Mouse (Mus musculus) small intestine, adult 2 months (tissue): ENCODE results near the gene Gm20388. TPM values are rescaled to one million over a fixed set of nuclear protein-coding genes. Genes with fewer than 3 reads are reported as not detected.

Experiments
- H3K27ac ChIP-seq: fragments of 200-500 bp; 2 replicates; pipeline ENCODE4 v1.5.1; 2012; ENCODE audit warnings: low read depth, low read length, control low read depth, inconsistent platforms; ENCODE audit not compliant: insufficient read depth
- H3K27me3 ChIP-seq: fragments of 200-500 bp; 2 replicates; pipeline ENCODE4 v1.6.1; 2012; ENCODE audit warnings: mild to moderate bottlenecking, moderate library complexity, low read length, inconsistent platforms; ENCODE audit not compliant: control insufficient read depth, insufficient read depth
- H3K36me3 ChIP-seq: fragments of 200-500 bp; 2 replicates; pipeline ENCODE4 v1.6.1; 2012; ENCODE audit warnings: mild to moderate bottlenecking, low read length, control low read depth, inconsistent platforms; ENCODE audit not compliant: control insufficient read depth, insufficient read depth
- H3K4me1 ChIP-seq: fragments of 200-500 bp; 2 replicates; pipeline ENCODE4 v1.6.1; 2012; ENCODE audit warnings: low read length, inconsistent platforms, mixed read lengths; ENCODE audit not compliant: control insufficient read depth, insufficient read depth, insufficient read length
- H3K4me3 ChIP-seq: fragments of 200-500 bp; 2 replicates; pipeline ENCODE4 v1.5.1; 2012; ENCODE audit warnings: low read depth, mild to moderate bottlenecking, control low read depth, inconsistent platforms, low read length, moderate library complexity
- CTCF ChIP-seq: fragments of 200-500 bp; IDR thresholded peaks from 2 replicates; pipeline ENCODE4 v1.5.1; 2012; ENCODE audit warnings: low read depth, mild to moderate bottlenecking, control low read depth, inconsistent platforms, low read length, moderate library complexity, mixed read lengths; ENCODE audit not compliant: insufficient replicate concordance, insufficient read length; ENCODE audit errors: extremely low read depth
- POLR2A ChIP-seq: fragments of 200-500 bp; IDR thresholded peaks from 2 replicates; pipeline ENCODE4 v1.6.1; 2012; ENCODE audit warnings: low read depth, mild to moderate bottlenecking, control low read depth, inconsistent platforms, low read length, moderate library complexity
- WGBS: fragments of 180-500 bp; shearing (Covaris S2); methylation state at CpG from one replicate; pipeline ENCODE4 v1.1.7; 2018; 5-methylcytosine and 5-hydroxymethylcytosine counted together
- polyA plus RNA-seq: library from polyadenylated mRNA; depleted of rRNA; stranded (reverse); fragments of >200 nt; gene quantifications from 2 replicates; pipeline ENCODE4 v1.2.3, GENCODE M21; 2012

Gm20388 gene
- polyA plus RNA-seq, 1 experiment: 37.3 TPM

- 52% methylated on average over 12 of the region's 12 CpGs for WGBS
- no peak for TF ChIP-seq POLR2A
- no peak for TF ChIP-seq CTCF
- Histone ChIP-seq H3K4me3 (no peak overlapping the region), H3K27me3 (no peaks in the 10 kb centered on the region), H3K4me1 (no peaks in the 10 kb centered on the region; the same call in 1 of the 2 replicates), H3K36me3 (no peaks in the 10 kb centered on the region), H3K27ac (no peak overlapping the region)
These were observed 1029.6 kb downstream of the Gm20388 start for GRCm38 (mm10) chr8:120940287-120940686.

- no peak overlapping the region for H3K4me3 ChIP-seq
- 13% methylated on average over 10 of the region's 10 CpGs for WGBS
- H3K27me3 ChIP-seq: no peaks in the 10 kb centered on the region
- peaks cover 5% of the 10 kb centered on the region; the same call in 1 of the 2 replicates for H3K4me1 ChIP-seq
- TF ChIP-seq CTCF (no peak), POLR2A (no peak)
- H3K36me3 ChIP-seq: no peaks in the 10 kb centered on the region
- H3K27ac ChIP-seq: peak overlapping the region; percentile 82
These were observed 1036.6 kb downstream of the Gm20388 start for GRCm38 (mm10) chr8:120947240-120947639.

GRCm38 (mm10) chr8:120948050-120948595, 1037.5 kb downstream of the Gm20388 start:
- Histone ChIP-seq H3K36me3 (no peaks in the 10 kb centered on the region), H3K4me1 (peaks cover 5% of the 10 kb centered on the region; the same call in 1 of the 2 replicates), H3K27me3 (no peaks in the 10 kb centered on the region), H3K4me3 (no peak overlapping the region), H3K27ac (peak overlapping the region; percentile 82)
- no peak for TF ChIP-seq POLR2A
- no peak for TF ChIP-seq CTCF
- 50% methylated on average over 4 of the region's 4 CpGs for WGBS

- Histone ChIP-seq H3K27me3 (no peaks in the 10 kb centered on the region), H3K36me3 (no peaks in the 10 kb centered on the region), H3K4me3 (peak overlapping the region; percentile 17; the same call in 1 of the 2 replicates), H3K4me1 (peaks cover 5% of the 10 kb centered on the region; the same call in 1 of the 2 replicates), H3K27ac (peak overlapping the region; percentile 82)
- 31% methylated on average over 25 of the region's 25 CpGs for WGBS
- TF ChIP-seq POLR2A (no peak), CTCF (no peak)
These were observed 1038.2 kb downstream of the Gm20388 start for GRCm38 (mm10) chr8:120948620-120949491.

- TF ChIP-seq CTCF: no peak
- no peak for TF ChIP-seq POLR2A
- H3K4me1 ChIP-seq: peaks cover 5% of the 10 kb centered on the region; the same call in 1 of the 2 replicates
- 51% methylated on average over 16 of the region's 16 CpGs for WGBS
- H3K27me3 ChIP-seq: no peaks in the 10 kb centered on the region
- H3K27ac ChIP-seq: peak overlapping the region; percentile 48; the same call in 1 of the 2 replicates
- no peaks in the 10 kb centered on the region for H3K36me3 ChIP-seq
- H3K4me3 ChIP-seq: no peak overlapping the region
These were observed 1040.1 kb downstream of the Gm20388 start for GRCm38 (mm10) chr8:120950674-120951218.

GRCm38 (mm10) chr8:120959470-120959891, 1048.8 kb downstream of the Gm20388 start:
- no peak overlapping the region for H3K4me3 ChIP-seq
- 59% methylated on average over 8 of the region's 8 CpGs for WGBS
- no peaks in the 10 kb centered on the region for H3K4me1 ChIP-seq
- H3K36me3 ChIP-seq: no peaks in the 10 kb centered on the region
- no peak overlapping the region for H3K27ac ChIP-seq
- no peaks in the 10 kb centered on the region for H3K27me3 ChIP-seq
- TF ChIP-seq POLR2A (no peak), CTCF (no peak)
